Mouse (Mus musculus) cortical plate, adult 2 months (tissue): ENCODE data around the gene Nup98.

ENCODE experiments used
- CTCF ChIP-seq: fragments of 200-500 bp; IDR thresholded peaks from 2 replicates; pipeline ENCODE4 v1.5.1; 2011; ENCODE audit warnings: mild to moderate bottlenecking, control low read depth, low read length; ENCODE audit not compliant: insufficient read depth; ENCODE audit errors: extremely low read depth
- POLR2A ChIP-seq: fragments of 200-500 bp; IDR thresholded peaks from 2 replicates; pipeline ENCODE4 v1.6.1; 2011; ENCODE audit warnings: mild to moderate bottlenecking, low read length, control low read depth; ENCODE audit not compliant: insufficient read depth; ENCODE audit errors: extremely low read depth

DNA sequence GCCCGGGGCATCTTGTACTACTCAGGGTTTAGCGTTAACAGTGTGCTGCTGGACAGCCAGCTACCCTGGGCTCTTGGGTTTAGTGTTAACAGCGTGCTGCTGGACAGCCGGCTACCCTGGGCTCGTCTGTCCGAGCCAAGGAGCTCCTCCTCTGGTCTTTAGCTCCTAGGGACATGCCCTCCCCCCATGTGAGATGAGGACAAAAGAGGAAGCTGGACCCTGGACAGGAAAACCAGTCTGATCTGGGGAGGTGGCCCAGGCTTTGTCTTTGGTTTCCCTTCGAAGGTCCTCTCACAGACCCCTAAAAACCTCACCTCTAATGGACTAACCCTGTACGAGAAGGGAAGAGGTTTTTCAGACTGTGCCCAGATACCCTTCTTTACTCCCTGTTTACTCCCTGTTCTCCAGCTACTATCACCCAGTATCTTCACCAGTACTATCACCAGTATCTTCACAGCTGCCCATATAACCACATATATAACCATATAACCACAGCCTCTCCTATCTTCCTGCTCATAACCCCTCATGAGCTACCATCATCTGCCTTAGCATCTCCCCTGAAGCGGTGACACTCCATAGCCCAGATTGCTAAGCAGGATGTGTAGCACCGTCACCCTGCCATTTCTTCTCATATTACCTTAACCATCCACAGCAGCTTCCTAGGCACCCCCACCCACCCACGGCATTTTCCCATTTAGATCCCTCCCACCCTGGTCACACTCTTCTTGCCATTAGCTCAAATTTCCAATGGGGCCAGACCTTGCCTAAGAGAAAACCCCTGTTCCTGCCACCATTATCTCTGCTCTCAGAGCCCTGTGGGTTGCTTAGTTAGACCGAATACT, 37.2 kb upstream of the Nup98 start:
- TF ChIP-seq CTCF, result no peak
- no peak for TF ChIP-seq POLR2A
